Mouse (Mus musculus) erythroid progenitor cell, adult 5-6 weeks (primary cell): ENCODE results near the gene Inpp5k. TPM values are rescaled to one million over a fixed set of nuclear protein-coding genes. Genes with fewer than 3 reads are reported as not detected.
A peak's percentile ranks its signal among the peaks of the same experiment; 100 is the strongest.

Source experiments
- ATAC-seq: replicated peaks from 2 replicates; pipeline ENCODE4 v1.8.0; 2016; ENCODE audit warnings: moderate number of reproducible peaks, mild to moderate bottlenecking, moderate TSS enrichment, inconsistent platforms; ENCODE audit not compliant: poor library complexity, low FRiP score, severe bottlenecking
- total RNA-seq, 2 experiments: library from RNA; stranded (forward) in 1 of 2; stranded (reverse) in 1 of 2; fragments of 150-400 nt in 1 of 2; fragments of 186-747, 209-891 nt in 1 of 2; gene quantifications; 2 replicates each; pipeline versions ENCODE4 v1.2.3 to v1.2.4; 2015 to 2017; ENCODE audit warnings: low replicate concordance in 2 of 2

The Inpp5k gene
- total RNA-seq, 2 experiments from 2014 or later: 38.4 to 78.8 TPM

DNA sequence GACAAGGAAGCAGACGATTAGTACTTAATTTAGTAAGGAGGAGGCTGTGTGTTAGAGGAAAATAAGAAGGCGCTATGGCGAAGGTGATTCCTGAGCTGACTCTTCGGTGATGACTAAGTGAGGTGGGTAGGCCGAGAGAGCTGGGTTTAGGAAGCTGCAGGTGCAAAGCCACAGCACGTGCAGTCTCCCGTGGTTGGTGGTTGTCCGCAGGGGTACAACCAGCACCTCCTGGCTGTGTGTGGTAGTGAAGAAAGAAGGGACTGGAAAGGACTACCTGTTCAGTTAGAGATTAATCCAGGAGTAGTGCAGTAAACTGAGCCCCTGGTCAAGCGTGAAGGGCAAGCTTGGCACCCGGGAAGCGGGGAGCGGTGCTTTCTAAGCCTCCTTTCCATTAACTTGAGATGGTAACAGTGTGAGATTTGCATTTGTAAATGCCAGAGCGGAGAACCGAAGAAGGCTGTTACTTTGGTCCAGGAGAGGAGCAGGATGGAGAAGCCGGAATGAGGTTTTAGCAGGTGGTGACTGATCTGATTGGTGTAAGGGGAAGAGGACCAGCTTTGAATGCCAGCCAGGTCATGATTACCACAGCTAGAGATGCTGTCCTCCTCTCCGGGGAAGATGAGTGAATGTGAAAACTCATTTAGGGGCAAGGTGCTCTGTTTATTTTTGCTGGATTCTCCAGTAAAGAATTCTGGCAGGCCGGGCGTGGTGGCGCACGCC lies 21.6 kb downstream of the Inpp5k start:
- no peak for ATAC-seq

DNA sequence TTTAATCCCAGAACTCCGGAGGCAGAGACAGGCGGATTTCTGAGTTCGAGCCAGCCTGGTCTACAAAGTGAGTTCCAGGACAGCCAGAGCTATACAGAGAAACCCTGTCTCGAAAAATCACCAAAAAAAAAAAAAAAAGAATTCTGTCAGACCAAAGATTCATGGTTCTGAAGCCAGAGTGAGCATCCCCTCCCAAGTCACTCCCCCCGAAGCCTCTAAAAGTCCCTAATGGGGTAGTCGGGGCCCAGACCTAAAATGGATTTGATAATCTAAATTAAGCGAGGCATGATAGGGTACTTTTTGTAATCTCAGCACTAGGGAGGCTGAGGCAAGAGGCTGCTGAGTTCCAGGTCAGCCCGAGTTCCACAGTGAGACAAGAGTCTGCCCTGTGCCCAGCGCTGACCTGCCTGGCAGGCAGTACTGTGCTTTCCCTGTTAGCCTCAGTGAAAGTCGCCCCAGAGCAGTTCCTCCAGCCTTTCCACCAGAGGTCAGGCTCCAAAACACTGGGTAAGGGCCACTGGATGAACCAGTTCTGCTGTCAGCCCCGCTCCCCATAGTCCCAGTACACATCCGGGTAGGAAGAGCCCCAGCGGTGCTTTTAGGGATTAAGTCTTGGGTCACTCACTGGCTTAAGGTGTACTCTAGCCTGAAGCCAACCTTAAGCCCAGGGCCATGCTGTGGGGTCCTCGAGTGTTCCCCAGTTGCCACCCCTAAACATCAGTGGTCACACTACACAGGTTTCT lies 22.3 kb downstream of the Inpp5k start:
- no peak for ATAC-seq

DNA sequence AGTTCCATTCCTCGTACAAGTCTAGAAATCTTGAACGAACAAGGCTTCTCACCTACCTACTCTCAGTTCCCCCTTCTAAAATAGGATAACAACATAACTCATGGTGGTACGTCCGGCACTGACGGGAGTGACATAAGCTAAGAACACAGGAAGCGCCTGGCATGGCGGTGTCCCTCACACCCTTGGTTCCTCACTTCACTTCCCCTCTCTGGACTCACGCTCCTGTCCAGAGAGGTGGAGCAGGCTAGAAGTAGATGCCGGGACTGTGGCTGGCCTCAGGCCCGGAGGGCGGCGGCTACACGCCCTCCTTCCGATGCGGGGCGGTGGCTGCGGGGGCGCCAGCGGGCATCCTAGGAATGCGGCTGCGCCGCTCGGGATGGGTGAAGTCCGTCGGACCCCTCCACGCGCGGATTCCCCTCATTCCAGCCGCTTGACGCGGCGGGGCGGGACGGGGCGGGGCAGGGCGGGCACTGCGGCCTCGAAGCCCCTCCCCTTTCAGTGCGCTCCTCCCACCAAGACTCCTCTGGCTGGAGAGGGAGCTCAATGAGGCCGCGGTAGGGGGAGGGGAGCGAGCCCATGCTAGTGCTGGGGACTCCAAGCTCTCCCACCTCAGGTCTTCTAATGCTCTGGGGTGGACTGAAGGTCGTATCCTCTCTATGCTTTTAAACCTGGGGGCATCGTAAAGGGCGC lies 23.1 kb downstream of the Inpp5k start:
- ATAC-seq: peak; percentile 49

DNA sequence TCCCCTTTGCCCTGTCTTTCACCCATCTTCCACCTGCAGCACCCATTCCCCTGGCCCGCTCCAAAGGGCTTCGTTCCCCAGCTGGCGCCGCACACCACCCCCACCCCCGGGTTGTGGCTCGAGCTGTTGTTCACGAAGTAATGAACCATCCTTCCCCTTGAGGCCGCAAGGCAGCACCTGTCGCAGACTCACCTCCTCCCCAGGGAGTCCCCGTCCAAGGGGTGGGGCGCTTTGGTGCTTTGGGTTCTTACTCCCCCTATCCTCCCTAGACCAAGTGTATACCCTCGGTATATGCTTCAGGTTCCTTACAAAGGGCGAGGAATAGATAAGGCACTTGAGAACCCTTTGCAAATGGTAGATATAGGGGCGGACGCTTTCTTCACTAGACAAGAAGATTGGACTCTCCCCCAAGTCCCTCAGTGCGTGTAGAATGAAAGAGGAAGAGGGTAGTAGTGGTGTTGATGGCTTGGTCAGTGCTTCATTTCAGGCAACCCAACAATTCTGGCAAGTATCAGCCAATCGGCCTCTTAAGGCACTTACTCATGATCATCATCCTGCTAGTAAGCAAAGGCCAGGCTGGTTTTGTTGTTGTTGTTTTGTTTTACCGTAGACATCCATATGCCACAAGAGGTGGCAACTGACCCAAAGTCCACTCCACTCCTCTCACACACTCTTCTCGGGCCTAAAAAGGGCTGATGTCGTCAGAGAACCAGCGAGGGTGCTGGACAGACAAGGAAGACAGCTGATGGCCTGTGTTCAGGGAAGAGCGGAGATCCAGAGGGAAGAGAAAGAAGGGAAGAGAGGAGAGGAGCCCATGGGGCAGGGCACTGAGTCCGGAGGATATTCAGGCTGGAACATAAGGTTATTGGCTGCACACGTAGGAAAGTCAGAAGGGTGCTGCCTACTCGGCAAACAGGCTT lies 23.9 kb downstream of the Inpp5k start:
- peak; percentile 8 for ATAC-seq

DNA sequence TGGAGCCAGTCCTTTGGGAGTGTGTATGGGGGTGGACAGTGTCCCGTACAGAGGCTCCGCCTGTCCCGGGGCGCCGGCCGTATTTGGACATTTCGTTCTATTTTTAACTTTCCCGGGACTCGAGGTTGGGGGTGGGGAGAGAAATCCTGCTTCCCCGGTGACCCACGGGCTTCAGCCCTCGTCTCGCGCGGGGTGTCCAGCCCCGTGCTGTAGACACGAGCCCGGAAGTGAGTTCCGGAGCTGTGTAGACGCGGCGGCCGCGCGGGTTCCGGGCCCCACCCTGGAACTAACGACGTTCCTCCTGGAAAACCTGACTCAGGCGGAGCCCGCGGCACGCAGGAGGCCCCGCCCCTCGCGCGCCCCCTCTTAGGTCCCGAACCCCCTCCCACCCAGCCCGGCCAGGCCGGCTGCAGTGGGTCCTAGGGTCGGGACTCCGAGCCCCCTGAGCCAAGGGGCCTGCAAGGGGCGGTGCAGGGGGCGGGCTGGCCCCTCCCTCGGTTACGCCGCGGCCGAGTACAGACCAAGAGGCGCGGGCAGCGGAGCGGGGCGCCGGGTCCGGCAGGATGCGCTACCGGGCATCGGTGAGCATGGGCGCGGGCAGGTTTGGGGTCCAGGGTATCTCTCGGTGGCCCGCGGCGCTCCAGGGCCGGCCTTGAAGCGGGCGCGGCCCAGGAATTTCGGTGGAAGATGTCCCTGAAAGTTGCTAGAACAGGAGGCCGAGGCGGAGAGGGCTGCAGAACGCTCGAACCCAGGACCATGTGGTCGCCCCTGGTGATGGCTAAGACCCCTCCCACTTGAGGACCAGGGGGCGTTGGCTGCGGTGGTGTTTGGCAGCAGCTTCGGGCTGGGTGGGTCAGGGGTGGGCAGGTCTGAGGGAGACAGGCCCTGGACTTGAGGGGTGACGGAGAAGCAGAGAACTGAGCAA lies 25.1 kb downstream of the Inpp5k start:
- peak; percentile 35 for ATAC-seq

DNA sequence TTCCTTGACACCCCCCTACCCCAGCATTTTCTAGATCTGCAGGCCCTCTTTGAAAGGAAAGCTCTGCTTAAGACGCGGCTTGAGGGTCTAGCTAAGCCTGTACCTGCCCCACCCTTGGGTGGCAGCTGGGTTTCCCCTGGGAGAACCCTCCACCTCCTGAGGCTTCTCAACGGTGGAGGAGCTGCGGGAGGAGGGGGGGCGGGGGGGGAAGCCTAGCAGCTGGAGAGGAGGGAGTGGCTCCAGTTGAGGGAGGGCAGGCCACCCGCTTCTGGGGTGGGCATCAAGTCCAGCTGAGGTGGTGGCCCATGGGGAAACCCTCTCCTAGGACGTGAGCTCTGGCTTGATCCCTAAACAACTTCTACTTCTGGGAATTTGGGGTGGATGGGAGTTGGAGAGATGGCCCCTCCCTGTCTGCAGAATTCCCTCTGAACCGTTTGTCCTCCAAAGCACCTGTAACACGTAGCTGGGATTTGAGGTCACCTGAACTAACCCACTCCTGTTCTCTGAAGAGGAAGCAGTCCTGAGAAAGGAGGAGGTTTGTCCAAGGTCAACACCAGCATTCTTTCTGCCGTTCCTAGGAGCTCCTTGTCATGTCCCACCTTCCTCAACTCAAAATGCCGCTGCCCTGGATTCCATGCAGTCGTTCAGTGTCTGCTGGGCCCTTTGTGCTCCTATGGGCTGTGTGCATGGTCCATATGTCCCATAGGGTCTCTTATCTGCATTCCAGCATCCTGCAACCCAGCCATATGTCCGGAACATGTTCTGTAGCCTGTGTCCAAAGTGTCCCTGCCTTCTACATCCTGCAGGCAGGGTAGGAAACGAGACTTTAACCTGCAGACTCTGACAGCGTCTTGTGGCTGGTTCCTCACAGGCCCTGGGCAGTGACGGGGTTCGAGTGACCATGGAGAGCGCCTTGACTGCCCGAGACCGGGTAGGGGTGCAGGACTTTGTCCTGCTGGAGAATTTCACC lies 26.1 kb downstream of the Inpp5k start:
- no peak for ATAC-seq

DNA sequence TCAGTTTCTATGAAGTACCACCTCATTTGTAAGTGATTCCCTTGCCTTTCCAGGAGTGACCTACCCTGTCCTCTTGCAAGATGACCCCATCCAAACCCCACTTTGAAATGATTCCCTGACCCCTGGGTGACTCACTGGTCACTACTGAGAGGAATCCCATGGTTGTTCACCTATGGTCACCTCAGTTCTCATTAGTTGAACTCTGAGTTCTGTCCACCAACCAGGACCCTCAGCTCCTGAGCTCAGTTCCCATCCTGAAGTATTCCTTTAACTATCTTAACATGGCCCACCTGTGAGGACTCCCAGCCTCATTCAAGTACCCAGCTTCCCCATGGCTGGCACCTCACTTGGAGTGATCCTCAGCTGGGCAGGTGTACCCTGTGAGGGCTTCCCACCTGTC lies 27.1 kb downstream of the Inpp5k start:
- ATAC-seq: no peak

DNA sequence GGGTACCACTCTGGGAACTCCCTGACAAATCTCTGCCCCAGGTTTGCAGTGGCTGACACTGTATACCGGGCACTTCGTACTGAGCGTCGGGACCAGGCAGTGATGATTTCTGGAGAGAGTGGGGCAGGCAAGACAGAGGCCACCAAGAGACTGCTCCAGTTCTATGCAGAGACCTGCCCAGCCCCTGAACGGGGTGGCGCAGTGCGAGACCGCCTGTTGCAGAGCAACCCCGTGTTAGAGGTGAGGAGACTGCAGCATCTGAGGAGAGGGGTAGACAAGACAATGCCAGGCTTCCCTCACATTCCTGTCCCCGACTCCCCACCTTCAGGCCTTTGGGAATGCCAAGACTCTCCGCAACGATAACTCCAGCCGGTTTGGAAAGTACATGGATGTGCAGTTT lies 27.5 kb downstream of the Inpp5k start:
- ATAC-seq: no peak

DNA sequence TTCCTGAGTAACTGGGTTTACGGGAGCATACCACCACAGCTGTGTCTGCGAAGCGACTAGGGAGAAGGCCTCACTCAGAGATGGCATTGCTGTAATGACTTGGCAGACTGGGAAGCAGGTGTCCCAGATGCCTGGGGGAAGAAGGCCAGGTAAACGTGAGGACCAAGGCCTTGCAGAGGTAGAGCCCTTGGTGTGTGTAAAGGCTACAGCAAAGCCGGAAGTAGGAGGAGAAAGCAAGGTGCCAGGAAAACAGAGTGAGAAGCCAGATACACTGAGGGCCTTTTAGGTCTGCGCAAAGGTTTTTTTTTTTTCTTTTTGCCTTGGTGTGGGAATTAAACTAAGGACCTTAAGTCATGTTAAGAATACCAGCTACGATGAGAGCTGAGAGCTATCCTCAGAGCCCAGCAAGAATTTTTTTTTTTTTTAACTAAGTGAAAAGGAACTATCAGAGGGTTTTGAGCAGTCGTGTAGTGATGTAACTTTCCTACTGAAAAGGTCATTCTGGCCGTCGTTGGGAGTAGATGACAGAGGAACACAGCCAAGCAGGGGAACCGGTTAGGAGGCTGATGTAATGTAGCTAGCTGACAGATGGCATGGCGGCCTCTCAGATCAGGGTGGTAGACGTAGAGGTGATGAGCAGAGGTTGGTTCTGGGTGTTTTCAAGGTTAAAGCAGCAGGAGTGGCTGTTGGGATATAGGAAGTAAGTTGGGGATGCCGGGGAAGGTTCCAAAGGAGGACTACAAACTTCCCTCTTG lies 28.4 kb downstream of the Inpp5k start:
- ATAC-seq: no peak

DNA sequence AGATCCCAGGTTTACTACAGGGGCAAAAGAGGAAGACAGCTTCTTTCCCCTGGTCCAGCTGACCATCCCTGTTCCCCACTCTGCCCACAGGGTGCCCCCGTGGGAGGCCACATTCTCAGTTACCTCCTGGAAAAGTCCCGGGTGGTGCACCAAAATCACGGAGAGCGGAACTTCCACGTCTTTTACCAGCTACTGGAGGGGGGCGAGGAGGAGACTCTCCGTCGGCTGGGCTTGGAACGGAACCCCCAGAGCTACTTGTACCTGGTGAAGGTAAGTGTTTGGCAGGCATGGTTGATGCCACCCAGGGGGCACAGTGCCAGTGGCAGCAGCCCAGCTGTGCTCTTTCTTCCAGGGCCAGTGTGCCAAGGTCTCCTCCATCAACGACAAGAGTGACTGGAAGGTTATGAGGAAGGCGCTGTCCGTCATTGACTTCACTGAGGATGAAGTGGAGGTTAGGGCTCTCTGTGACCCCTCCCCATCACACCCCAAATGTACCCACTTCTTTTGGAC lies 29.3 kb downstream of the Inpp5k start:
- no peak for ATAC-seq

DNA sequence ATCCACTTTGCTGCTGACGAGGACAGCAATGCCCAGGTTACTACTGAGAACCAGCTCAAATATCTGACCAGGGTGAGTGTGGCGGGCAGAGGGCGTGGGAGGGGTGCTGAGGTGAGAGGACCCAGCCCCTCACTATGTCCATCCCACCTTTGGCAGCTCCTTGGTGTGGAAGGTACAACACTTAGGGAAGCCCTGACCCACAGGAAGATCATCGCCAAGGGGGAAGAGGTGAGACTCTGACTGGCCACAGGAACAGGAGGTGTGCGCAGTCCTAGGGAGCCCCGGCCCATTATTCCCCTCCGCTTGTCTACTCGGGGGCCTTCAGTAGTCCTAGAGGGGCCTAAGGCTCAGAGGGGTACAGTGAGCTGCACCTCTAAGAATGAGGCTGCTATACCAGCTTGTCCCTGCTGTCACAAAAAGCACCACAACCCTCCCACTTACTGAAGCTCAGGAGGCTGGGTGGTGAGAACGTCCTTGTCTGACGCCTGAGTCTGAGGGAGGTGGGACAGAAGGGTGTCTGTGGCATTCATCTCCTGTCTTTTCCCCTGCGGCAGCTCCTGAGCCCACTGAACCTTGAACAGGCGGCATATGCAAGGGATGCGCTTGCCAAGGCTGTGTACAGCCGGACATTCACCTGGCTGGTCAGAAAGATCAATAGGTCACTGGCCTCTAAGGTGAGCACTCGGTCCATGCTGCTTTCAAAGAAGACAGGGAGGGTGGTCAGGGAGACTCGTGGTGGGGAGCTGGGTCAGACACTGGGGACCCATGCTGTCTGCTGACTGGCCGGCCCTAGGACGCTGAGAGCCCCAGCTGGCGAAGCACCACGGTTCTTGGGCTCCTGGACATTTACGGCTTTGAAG lies 30.4 kb downstream of the Inpp5k start:
- no peak for ATAC-seq

DNA sequence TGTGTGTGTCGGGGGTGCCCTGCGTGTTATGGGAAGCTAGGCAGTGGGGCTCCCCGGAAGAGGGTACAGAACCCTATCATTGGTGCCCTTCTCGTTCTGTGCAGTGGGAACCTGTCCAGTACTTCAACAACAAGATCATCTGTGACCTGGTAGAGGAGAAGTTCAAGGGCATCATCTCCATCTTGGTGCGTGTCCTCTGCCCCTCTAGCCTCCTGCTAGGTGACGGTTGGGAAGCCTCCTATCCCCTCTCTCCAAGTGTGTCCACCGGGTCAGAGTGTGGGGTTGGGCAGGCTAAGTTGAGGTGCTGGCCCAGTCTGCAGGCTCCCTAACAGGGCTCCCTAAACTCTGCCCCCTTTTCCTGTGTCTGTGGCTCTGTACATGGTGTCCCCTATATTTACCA lies 31.3 kb downstream of the Inpp5k start:
- ATAC-seq: no peak

DNA sequence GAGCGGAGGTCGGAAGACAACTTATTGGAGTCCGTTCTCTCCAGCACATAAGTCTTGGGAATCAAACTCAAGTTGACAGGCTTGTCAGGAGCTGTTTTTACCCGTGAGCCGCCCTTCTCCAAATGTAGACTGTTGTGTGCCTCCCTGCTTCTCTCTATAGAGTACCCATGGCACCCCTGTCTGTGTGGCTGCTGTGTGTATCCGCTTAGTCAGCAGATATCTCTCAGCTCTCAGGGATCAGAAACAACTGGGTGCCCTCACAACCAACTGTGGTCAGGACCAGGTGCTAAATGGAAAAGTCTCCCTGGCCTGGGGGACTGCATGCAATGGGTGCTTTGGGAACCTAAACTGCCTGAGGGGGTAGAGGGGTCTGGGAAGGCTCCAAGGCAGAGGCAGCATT lies 35.5 kb downstream of the Inpp5k start:
- no peak for ATAC-seq

DNA sequence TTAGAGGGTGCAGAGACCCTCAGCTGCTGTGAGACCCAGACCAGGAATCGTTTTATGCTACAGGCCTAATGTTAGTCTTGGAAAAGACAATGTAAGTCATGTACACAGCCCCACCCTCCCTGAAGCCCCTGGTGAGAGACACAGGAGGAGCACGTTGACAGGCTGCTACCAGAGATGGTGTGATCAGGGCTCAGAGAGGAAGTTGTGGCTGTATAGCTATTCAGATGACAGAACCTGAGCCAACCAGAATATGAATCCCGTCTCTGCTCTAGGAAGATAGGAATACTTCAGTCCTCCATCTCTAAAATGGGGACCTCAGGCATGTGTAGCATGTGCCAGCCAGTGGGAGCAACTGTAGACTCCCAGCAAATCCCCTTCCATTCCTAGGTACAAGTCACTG lies 37.8 kb downstream of the Inpp5k start:
- no peak for ATAC-seq

DNA sequence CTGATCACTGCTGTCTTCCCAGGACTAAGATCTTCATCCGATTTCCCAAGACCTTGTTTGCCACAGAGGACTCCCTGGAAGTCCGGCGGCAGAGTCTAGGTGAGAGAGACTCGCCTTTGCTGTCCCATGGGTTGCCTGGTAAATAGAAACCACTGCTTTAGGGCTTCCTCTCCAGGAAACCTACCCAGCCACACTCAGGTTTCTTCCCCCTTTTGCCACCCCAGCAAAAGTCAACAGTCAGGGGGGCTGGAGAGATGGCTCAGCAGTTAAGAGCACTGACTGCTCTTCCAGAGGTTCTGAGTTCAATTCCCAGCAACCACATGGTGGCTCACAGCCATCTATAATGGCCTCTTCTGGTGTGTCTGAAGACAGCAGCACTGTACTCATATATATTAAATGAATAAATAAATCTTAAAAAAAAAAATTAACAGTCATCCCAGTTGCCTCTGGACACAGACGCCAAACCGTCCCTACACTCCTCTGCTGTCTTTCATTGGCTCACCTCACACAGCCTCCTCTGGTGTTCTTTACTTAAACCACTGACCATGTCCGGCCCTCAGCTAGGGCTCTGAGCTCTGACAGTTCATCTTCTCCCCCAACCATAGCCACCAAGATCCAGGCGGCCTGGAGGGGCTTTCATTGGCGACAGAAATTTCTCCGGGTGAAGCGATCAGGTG lies 38.5 kb downstream of the Inpp5k start:
- ATAC-seq: no peak

DNA sequence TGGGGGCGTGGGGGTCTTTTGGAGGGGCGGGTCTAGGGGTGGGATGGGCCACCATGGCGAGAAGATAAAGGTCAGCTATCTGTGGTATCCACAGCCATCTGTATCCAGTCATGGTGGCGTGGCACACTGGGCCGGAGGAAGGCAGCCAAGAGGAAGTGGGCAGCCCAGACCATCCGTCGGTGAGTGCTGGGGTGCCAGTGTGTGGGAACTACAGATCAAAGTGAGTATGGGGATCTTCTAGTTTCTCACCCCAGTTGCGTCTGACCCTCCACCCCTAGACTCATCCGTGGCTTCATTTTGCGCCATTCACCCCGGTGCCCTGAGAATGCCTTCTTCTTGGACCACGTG lies 39.0 kb downstream of the Inpp5k start:
- ATAC-seq: no peak
